Mouse (Mus musculus): Measurements from ENCODE around the gene Sumf2.
A peak's percentile ranks its signal among the peaks of the same experiment; 100 is the strongest.

Gene Sumf2

DNA sequence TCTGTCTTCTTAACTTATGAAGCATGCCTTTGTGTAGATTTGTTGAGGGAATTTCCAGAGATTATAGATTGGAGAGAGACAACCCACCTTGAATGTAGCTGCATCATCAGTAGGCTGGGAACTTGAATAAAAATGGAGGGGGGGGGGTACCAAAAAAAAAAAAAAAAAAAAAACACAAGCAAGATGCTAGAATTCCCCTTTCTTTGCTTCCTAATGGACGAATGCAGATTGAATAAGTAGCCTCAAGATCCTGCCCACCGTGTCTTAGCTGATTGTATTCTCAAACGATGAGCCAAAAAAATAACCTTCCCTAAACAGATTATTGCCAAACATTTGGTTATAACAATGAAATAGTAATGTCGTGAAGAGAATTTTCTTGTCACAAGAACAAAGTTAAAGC lies 61.0 kb downstream of the Sumf2 start:
- DNase-seq (ENCODE audit: low spot score in 2 of 2): no peak

DNA sequence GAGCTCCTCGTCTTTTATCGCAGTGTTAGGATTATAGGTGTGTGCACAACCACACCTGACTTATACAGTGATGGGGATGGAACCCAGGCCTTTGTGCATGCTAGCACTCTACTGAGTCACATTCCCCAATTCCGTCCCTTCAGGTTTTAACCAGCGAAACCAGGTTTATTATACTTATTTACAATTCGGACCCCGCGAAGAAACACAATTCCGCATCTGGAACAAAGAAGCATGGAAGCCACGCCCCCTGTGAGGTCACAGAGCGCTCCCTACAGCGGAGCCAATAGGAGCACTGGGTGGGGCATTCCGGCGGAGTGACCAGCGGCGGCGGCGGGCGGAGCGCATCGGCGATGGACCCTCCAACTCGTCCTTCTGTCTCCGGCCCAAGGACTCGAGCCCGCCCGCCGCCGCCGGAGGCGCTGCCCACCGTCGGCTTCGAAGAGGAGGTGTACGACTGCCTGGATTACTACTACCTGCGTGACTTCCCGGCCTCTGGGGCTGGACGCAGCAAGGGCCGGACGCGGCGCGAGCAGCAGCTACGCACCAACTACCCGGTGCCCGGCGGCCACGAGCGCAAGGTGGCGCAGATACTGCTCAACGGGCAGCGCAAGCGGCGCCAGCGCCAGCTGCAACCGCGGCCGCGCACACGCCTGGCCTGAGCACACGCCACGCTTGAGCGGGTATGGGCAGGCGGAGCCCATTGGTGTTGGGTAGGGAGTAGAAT lies 61.6 kb downstream of the Sumf2 start, which contains the start of gene Nupr1l:
Gene Nupr1l, plus strand, starts transcription at position 299 of the 724 bp plus-strand sequence.
- peak; percentile 73 to 86 for DNase-seq (ENCODE audit: low spot score in 2 of 2)

DNA sequence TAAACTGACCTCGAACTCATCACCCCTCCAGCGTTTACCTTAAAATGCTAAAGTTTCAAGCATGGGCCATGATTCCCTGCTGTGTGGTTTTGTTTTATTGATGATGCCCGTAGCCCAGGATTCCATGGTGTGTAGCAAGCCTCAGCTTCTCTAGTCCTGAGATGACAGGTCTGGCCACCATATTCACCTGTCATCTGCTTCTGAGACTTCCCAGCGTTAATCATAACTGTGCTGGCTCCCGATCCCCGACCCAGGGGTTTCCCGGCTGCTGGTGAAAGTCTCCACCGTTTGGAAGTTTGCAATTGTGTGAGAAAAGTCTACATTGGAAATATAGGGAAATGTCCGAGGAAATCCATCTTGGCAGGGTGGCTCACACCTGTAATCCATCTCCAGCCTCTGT lies 62.4 kb downstream of the Sumf2 start:
- DNase-seq (ENCODE audit: low spot score in 2 of 2): no peak

DNA sequence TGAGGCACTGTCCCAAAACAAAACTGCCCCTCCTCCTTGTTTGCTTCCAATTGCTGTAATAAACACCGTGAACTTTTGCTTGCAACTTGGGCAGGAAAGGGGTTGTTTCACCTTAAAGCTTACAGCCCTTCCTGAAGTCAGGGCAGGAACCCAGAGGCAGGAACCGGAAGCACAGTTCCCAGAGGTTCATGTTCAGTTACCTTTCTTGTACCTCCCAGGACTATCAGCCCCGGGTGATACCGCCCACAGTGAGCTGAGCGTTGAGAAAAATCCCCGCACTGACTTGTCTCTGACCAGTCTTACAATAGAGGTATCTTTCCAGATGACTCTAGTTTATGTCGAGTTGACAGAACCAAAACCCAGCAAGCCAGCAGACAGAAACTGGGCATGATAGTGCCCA lies 62.8 kb downstream of the Sumf2 start:
- DNase-seq (ENCODE audit: low spot score in 2 of 2): no peak

All from frontal cortex, postnatal 10 days (tissue).